Mouse (Mus musculus): Measurements from ENCODE around the gene Rassf2.

DNA sequence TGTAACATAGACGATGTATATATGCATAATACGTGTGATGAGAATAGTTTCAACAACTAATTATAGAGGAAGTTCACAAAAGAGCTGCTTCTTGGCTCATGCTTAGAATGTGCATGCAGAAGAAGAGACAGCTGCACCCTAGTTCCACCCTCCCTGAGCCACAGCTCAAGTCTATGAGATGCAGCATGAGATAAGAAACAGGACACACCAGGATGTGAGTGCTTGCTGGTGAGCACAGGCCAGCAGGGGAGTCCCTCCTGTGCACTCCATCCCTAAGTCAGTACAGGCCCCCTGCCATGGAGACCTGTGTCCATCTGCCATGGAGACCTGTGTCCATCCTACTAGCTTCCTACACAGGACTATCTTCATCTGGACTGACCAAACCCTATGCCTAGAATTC, 59.5 kb downstream of the Rassf2 start:
- TF ChIP-seq TAL1 (IDR thresholded peaks at IDR 0.05; ENCODE audit: low read length) (no peak), GATA1 (IDR thresholded peaks at IDR 0.05; ENCODE audit: low read length) (no peak)

All from erythroblast, embryonic 14.5 days (primary cell).